Mouse (Mus musculus) olfactory bulb, adult 2 months (tissue): ENCODE measurements at regions not wholly inside any gene's neighbourhood (a gene's known extent, or its start where the extent isn't known, plus 50 kb on each side); places are given as distances from the start of the nearest gene placed in this dataset.

Source experiments
- H3K27ac ChIP-seq: fragments of 200-500 bp; 2 replicates; pipeline ENCODE4 v1.5.1; 2012; ENCODE audit warnings: low read depth, low read length; ENCODE audit not compliant: insufficient read depth
- H3K4me1 ChIP-seq: fragments of 200-500 bp; 2 replicates; pipeline ENCODE4 v1.6.1; 2012; ENCODE audit warnings: low read length; ENCODE audit not compliant: control insufficient read depth, insufficient read depth
- H3K4me3 ChIP-seq: fragments of 200-500 bp; 2 replicates; pipeline ENCODE4 v1.5.1; 2012; ENCODE audit warnings: mild to moderate bottlenecking, low read depth, low read length, moderate library complexity; ENCODE audit not compliant: insufficient read depth
- CTCF ChIP-seq: fragments of 200-500 bp; IDR thresholded peaks from 2 replicates; pipeline ENCODE4 v1.5.1; 2012; ENCODE audit warnings: low read depth, mild to moderate bottlenecking, low read length, moderate library complexity; ENCODE audit not compliant: insufficient read depth
- POLR2A ChIP-seq: fragments of 200-500 bp; IDR thresholded peaks from 2 replicates; pipeline ENCODE4 v1.6.1; 2012; ENCODE audit warnings: mild to moderate bottlenecking, low read depth, low read length, moderate library complexity; ENCODE audit not compliant: insufficient read depth
- WGBS: fragments of 180-500 bp; shearing (Covaris S2); methylation state at CpG from one replicate; pipeline ENCODE4 v1.1.7; 2018; 5-methylcytosine and 5-hydroxymethylcytosine counted together

GRCm38 (mm10) chr10:42096924-42097323 lies 78.7 kb upstream of the Armc2 start:
- Histone ChIP-seq H3K4me3 (no peak overlapping the region), H3K4me1 (peaks cover 1% of the 10 kb centered on the region; the same call in 1 of the 2 replicates), H3K27ac (no peak overlapping the region)
- 91% methylated on average over 6 of the region's 6 CpGs for WGBS
- TF ChIP-seq CTCF (no peak), POLR2A (no peak)

DNA sequence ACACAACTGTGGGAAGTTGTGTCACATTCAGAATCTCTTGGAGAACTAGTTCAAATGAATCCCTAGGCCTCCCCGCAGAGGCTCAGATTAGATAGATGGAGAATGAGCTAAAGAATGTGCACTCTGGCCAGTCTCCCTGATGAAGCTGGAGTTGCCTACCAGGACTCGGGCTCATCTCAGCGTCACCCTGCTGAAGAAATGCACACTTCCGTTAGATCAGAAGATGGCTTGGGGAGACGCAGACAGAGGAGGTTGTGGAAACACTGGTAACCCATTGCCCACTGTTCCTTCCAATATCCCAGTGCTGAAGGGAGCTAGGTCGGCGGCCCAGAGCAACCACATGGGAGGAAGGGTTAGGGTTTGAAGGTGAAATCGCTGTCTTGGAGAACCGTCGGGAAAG lies 77.7 kb upstream of the Armc2 start:
- 97% methylated on average over 10 of the region's 10 CpGs for WGBS
- Histone ChIP-seq H3K4me1 (peaks cover 5% of the 10 kb centered on the region; the same call in 1 of the 2 replicates), H3K27ac (no peak overlapping the region), H3K4me3 (no peak overlapping the region)
- TF ChIP-seq POLR2A (no peak), CTCF (no peak)

DNA sequence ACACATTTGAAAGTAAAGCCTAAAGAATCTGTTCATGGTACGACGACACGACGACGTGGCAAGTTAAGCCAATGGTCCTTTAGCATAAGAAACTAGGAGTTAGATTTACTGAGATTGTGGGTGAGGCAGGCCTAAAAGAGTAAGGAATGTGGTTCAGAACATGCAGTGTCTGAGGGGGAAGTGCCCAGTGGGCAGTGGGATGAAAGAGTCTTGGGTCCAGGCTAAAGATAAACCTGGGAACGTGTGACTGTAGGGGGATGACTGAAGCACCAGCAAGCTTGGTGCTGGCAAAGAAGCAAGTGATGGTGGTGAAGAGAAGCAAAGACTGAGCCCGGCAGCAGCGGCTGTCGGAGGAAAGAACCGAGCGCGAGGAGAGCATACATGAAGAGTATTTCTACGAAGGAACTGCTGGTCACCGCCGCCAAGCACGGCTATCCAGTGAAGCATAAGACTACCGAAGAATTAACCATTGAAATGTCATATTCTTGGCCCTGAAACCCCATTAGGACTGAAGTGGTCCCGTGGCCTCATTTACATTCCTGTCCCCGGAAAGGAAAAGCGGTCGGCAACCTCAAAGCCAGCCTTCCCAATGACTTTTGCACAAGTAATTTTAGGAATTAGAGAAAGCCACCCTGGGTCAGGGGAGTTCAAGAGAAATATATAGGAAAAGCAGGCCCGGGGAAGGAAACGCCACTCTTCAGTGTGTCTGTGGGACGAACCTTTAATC lies 76.2 kb upstream of the Armc2 start:
- no peak overlapping the region for H3K4me3 ChIP-seq
- no peak overlapping the region for H3K27ac ChIP-seq
- peaks cover 9% of the 10 kb centered on the region for H3K4me1 ChIP-seq
- TF ChIP-seq CTCF, result no peak
- TF ChIP-seq POLR2A, result no peak
- WGBS, result 78% methylated on average over 24 of the region's 24 CpGs

DNA sequence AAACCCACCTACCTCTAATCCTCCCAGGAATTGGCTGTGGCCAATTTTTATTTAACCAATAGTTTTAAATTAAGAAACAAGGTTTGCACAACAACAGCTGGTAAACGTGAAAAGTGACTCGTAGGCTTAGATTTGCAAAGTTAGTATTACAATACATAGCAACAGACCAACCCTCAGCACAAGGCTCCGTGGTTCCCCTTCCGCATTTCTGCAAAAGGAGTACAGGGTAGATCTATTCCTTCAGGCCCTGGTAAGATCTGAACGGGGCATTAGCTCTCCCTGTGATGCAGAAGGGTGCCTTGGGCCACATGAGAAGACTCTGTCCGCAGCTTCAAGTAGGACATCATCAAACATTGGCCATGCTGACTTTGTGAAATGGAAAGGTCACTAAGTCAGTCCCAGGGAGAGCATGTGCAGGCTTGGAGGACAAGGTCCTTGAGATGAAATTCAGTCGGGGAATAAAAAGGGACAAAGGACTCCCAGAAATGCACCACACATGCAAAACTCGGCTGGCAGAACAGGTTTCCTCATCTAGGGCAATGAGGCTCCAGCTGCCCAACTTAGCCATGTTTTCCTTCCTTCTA lies 75.0 kb upstream of the Armc2 start:
- peaks cover 17% of the 10 kb centered on the region for H3K4me1 ChIP-seq
- 88% methylated on average over 8 of the region's 8 CpGs for WGBS
- no peak overlapping the region for H3K4me3 ChIP-seq
- TF ChIP-seq POLR2A, result no peak
- no peak for TF ChIP-seq CTCF
- no peak overlapping the region for H3K27ac ChIP-seq

DNA sequence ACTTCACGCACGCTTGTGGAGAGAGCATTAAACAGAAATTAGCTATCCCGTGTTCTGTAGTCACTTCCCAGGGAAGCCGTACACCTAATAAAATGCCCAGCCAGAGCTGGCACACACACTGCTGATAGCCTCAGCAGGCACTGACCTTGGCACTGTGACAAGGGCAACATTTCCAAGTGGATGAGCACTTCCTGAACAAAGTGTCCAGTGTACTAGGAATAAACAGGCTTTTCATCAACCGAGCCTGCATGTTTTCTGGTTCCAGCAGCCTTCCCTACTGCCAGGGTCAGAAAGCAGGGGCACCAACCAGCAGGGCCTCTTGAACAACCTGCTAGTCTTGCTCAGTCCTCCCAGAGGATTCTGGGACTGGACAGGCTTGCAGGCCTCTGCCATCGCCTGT lies 74.3 kb upstream of the Armc2 start:
- Histone ChIP-seq H3K4me3 (no peak overlapping the region), H3K27ac (no peak overlapping the region), H3K4me1 (peaks cover 17% of the 10 kb centered on the region)
- 72% methylated on average over 6 of the region's 6 CpGs for WGBS
- TF ChIP-seq CTCF (no peak), POLR2A (no peak)

DNA sequence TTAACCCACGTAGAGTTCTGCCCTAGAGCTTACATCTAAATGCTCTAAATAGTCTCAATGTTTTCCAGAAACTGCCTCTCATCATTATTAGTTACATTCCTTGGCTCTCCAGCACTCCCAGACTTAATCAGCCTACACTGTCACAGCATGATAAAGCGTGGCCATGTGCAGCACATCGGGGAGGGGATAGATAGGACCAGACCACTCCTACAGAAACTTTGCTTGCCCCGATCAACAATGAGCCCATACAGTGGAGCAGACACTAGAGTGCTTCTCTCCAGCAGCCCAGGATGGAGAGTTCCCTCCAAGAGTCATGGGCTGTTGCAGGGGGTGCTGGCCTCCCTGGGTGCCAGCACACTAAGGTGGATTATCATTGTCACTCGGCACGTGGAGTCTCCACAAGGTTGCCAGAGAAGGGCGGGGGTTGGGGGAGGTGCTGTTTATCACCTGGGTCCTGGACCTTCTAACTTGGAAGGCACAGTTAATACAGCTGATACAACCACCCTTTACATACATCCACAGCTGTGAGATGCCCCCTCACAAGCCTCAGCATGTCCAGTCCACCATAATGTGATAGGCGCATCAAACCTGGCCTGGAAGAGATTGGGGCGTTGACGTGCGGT lies 73.4 kb upstream of the Armc2 start:
- Histone ChIP-seq H3K27ac (no peak overlapping the region), H3K4me3 (no peak overlapping the region), H3K4me1 (peaks cover 17% of the 10 kb centered on the region)
- WGBS, result 78% methylated on average over 11 of the region's 11 CpGs
- TF ChIP-seq POLR2A (no peak), CTCF (no peak)

GRCm38 (mm10) chr10:42090806-42091205 lies 72.6 kb upstream of the Armc2 start:
- H3K4me3 ChIP-seq, result no peak overlapping the region
- peaks cover 17% of the 10 kb centered on the region for H3K4me1 ChIP-seq
- TF ChIP-seq POLR2A, result no peak
- TF ChIP-seq CTCF, result no peak
- H3K27ac ChIP-seq, result no peak overlapping the region
- 95% methylated on average over 7 of the region's 7 CpGs for WGBS

GRCm38 (mm10) chr10:42090147-42090546 lies 71.9 kb upstream of the Armc2 start:
- Histone ChIP-seq H3K4me3 (no peak overlapping the region), H3K27ac (no peak overlapping the region), H3K4me1 (peaks cover 17% of the 10 kb centered on the region)
- TF ChIP-seq POLR2A, result no peak
- TF ChIP-seq CTCF, result no peak
- 59% methylated on average over 3 of the region's 3 CpGs for WGBS

DNA sequence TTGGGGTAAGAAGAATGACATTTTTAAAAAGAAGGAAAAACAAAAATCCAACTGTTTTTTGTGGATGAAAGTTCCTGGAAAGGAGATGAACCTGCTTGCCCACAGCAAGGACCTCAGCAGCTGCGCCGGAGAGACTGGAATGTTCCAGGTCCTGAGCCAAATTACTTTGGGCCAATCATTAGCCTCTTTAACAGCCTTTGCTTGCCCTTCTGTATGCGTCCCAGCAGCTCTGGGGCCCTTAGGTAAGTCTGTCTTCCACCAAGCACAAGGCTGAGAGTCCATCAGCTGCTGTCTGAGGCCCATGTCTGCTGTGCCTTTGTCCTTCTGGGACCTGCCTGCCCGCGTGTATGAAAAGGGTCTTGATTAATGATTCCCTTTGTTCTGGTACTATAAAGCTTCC lies 71.4 kb upstream of the Armc2 start:
- TF ChIP-seq POLR2A, result no peak
- no peak for TF ChIP-seq CTCF
- WGBS, result 59% methylated on average over 5 of the region's 5 CpGs
- Histone ChIP-seq H3K27ac (no peak overlapping the region), H3K4me3 (no peak overlapping the region), H3K4me1 (peaks cover 17% of the 10 kb centered on the region)

- peaks cover 17% of the 10 kb centered on the region for H3K4me1 ChIP-seq
- WGBS, result 25% methylated on average over 3 of the region's 3 CpGs
- TF ChIP-seq POLR2A (no peak), CTCF (no peak)
These were observed 71.0 kb upstream of the Armc2 start for GRCm38 (mm10) chr10:42089235-42089625.

More at GRCm38 (mm10) chr10:42089235-42089625, 71.0 kb upstream of the Armc2 start:
- no peak overlapping the region for H3K27ac ChIP-seq
- H3K4me3 ChIP-seq, result no peak overlapping the region
